Mouse (Mus musculus) forebrain, embryonic 14.5 days (tissue): ENCODE measurements at regions not wholly inside any gene's neighbourhood (a gene's known extent, or its start where the extent isn't known, plus 50 kb on each side); places are given as distances from the start of the nearest gene placed in this dataset.

Source experiments
- ATAC-seq: fragments of 200-750 bp; cut with Nextera tagmentation; 2 replicates; pipeline ENCODE4 v1.8.0; 2017; ENCODE audit warnings: mild to moderate bottlenecking, moderate library complexity
- DNase-seq: peaks from one replicate; pipeline ENCODE4 v3.0.0-alpha.2; 2015; ENCODE audit warnings: low spot score
- H3K27ac ChIP-seq: fragments of 300-500 bp; sonication (generic); 2 replicates; pipeline ENCODE4 v1.5.1; 2014; ENCODE audit warnings: low read depth, mild to moderate bottlenecking, control low read depth, low read length, moderate library complexity
- H3K27me3 ChIP-seq: fragments of 300-500 bp; sonication (generic); replicated peaks from 2 replicates; pipeline ENCODE4 v1.6.1; 2014; ENCODE audit warnings: low read length, control low read depth, mixed read lengths; ENCODE audit not compliant: control insufficient read depth, insufficient read depth
- H3K36me3 ChIP-seq: fragments of 300-500 bp; sonication (generic); 2 replicates; pipeline ENCODE4 v1.6.1; 2014; ENCODE audit warnings: low read length, control low read depth; ENCODE audit not compliant: control insufficient read depth, insufficient read depth
- H3K4me1 ChIP-seq: fragments of 300-500 bp; sonication (generic); 2 replicates; pipeline ENCODE4 v1.6.1; 2014; ENCODE audit warnings: antibody characterized with exemption, low read length, control low read depth; ENCODE audit not compliant: control insufficient read depth, insufficient read depth
- H3K4me2 ChIP-seq: fragments of 300-500 bp; sonication (generic); 2 replicates; pipeline ENCODE4 v1.6.1; 2014; ENCODE audit warnings: mild to moderate bottlenecking, control low read depth, low read length
- H3K4me3 ChIP-seq: fragments of 300-500 bp; sonication (generic); 2 replicates; pipeline ENCODE4 v1.5.1; 2014; ENCODE audit warnings: low read depth, low read length, control low read depth
- H3K9ac ChIP-seq: fragments of 300-500 bp; sonication (generic); 2 replicates; pipeline ENCODE4 v1.6.1; 2014; ENCODE audit warnings: mild to moderate bottlenecking, low read length, control low read depth, moderate library complexity
- H3K9me3 ChIP-seq: fragments of 300-500 bp; sonication (generic); replicated peaks from 2 replicates; pipeline ENCODE4 v1.6.1; 2016; ENCODE audit warnings: low read length, control low read depth, mixed read lengths; ENCODE audit not compliant: control insufficient read depth
- WGBS: fragments of 180-500 bp; shearing (Covaris S2); extraction: QIAGEN DNeasy Blood & Tissue Kit; methylation state at CpG from one replicate; pipeline ENCODE4 v1.1.7; 2014; 5-methylcytosine and 5-hydroxymethylcytosine counted together

GRCm38 (mm10) chr15:90733891-90734290, 54.7 kb upstream of the Cpne8 start:
- H3K27me3 ChIP-seq, result no peaks in the 10 kb centered on the region
- DNase-seq (no peak), ATAC-seq (no peak)
- H3K27ac ChIP-seq, result no peak overlapping the region
- no peak overlapping the region for H3K4me2 ChIP-seq
- no peaks in the 10 kb centered on the region for H3K4me1 ChIP-seq
- no peaks in the 10 kb centered on the region for H3K9me3 ChIP-seq
- no peak overlapping the region for H3K4me3 ChIP-seq
- 91% methylated on average over 7 of the region's 7 CpGs for WGBS
- no peak overlapping the region for H3K9ac ChIP-seq
- H3K36me3 ChIP-seq, result no peaks in the 10 kb centered on the region
